Mouse (Mus musculus): ENCODE data around the gene Usp49.

Gene Usp49

DNA sequence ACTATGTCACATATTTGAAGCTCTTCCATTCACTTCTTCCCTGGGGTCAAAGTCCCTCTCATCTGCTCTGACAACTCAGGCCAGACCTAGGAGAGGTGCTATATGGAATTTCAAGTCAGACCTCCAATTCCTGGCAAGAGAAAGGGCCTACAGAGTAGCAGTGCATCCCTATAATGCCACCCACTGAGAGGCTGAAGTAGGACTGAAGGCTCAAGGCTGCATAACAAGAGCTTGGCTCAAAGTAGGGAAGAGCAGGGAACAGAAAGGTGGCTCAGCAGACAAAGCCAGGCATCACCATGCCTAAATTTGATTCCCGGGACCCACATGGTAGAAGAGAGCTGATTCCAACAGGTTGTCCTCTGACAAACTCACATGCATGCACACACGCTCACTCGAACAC is 61.2 kb downstream of the Usp49 start:
- no peak for DNase-seq (ENCODE audit: extremely low read depth, low read depth, low spot score)

DNA sequence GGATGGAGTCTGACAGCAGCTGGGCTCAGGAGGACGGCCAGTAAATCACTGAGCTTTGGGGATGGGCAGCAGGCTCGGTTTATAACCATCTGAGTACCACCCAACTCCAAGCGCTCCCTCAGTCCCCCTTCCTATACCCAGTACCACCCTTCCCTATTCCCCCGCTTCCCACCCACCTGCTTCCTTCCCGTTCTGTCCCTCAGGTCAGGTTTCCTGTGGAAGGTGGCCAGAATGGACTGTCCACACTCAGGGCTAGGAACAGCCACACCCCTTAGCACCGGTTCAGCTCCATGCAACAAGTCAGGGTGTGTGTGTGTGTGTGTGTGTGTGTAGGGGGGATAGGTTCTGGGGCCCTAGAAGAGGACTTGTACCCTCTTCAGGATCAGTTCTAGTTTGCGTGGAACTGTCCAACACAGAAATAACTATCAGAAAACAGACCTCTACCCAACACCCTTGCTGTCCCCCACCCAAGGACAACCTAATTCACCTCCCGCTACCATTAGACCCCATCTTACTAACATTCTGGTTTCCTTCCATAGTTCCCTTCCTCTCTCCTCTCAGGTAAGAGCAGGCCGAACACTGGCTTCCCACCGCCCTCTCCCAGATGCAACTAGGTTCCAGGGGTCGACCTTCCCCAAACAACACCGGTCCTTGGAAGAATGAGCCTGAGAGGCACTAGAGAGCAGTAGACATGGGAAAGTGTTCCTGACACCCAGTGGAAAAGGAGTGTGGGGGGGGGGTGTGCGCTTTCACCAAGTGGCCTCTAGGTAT is 63.4 kb downstream of the Usp49 start:
- DNase-seq (ENCODE audit: extremely low read depth, low read depth, low spot score) = no peak

DNA sequence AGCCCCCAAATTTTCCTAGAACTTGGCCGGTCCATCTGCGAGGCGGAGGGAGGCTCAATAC is 63.8 kb downstream of the Usp49 start, which contains the start of gene Gm21981:
Gene Gm21981, minus strand, starts transcription at position 14 of the 61 bp plus-strand sequence.
- DNase-seq (ENCODE audit: extremely low read depth, low read depth, low spot score) = no peak

DNA sequence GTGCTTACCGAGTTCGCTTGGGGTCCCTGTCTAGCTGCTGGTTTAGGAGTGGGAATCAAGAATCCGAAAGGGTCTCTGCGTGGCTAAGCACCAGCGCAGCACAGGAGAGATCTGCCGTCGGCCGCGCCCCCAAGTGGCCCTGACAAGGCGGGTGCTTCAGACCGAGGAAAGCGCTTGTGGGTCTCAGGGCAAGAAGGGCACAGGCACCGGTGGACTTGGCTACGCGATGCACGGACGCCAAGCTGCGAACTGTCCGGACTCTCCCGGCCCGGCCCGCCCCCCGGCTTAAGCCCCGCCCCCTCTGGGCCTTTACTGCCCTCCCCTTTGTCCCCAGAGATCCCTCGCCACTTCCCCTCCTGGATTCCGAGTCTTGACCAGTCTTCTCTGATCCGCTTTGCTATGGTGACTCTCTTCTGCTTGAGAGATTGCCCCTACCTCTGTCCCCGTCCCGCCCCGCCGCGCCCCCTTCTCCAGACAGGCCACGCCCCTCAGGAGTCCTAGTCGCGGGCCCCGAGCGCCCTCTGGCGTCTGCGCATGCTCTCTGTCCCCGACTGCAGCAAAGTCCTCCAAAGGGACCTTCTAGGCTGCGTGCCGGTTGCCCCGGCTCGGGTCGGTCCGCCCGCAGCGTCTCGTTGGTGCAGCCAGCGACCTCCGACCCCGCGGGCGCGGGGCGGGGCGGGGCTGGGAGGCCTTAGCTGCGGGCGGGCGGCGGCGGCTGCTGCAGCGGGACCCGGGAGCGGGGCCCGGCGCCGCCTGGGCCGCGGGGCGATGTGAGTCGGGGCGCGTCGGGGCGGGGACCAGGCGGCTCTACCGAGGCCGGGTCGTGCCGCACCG is 64.2 kb downstream of the Usp49 start, which contains the start of gene Prickle4:
Gene Prickle4, minus strand, starts transcription at position 234 of the 834 bp plus-strand sequence.
- no peak for DNase-seq (ENCODE audit: extremely low read depth, low read depth, low spot score)

DNA sequence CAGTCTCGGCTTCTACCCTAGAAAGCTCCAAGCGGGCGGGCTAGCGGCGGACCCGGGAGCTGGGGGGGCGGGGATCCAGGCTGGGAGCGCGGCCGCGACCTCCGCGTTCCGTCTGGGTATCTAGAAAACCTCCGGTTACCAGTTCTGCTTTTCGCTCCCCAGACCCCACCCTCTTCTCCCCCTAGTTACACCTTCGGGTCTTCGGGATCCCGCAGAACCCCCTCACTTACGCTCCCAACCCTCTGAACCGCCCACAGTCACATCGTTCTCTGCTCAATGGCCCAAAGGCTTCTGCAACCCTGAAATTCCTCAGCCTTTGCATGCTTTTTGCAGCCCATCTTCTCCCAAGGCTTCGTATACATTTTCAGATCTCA is 64.8 kb downstream of the Usp49 start:
- no peak for DNase-seq (ENCODE audit: extremely low read depth, low read depth, low spot score)

DNA sequence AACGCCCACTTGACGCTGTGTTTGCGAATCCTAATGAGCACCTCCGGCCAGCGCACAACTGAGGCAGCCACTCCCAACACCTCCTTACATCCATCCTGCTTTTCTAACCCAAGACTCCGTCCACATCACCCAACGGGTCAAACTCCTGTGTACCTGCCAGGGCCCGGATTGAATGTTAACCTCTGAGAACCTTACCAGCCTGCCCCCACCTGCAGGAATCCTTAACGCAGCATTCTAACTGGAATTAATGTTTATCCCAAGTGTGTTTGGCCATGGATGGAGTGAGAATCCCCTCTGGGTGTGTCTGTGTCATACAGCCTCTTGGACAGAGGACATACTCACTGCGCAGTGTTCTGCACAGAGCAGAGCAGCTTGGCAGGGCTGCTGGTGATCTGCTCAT is 67.7 kb downstream of the Usp49 start:
- no peak for DNase-seq (ENCODE audit: extremely low read depth, low read depth, low spot score)

DNA sequence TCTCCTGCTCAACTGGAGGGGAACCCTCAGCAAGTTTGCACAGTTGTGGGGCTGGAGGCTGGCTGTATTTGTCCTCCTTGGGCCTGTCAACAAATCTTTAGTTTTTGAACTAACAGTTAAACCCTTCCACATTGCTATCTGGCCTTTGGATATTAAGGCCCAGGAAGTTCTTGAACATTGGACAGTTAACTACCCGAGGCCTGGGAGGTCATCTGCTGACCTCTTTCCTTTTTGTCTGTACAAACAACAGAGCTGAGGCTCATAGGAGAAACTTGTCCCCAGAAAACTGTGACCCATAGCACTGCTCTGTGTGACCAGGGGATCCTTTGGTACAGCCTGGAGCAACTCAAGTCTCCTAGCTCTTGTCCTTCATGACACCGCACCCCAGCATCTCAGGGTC is 68.6 kb downstream of the Usp49 start:
- no peak for DNase-seq (ENCODE audit: extremely low read depth, low read depth, low spot score)

DNA sequence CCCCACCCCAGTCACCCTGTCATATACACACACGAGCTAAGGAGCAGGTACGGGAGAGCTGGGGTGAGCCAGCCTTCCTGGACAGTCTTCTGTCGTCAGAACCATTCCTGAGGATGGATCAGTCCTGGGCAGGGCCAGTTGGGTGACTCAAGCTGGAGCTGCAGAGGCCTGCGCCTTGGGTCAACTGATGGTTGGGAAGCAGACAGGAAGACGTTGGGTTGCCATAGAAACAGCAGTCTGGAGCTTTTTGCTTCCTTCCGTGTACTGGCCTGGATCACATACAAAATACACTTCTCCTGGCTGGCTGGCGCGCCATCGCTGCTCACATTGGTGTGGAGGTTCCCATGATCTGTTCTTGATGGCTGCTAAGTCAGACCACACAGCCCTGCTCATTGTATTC is 71.3 kb downstream of the Usp49 start:
- DNase-seq (ENCODE audit: extremely low read depth, low read depth, low spot score) = no peak

DNA sequence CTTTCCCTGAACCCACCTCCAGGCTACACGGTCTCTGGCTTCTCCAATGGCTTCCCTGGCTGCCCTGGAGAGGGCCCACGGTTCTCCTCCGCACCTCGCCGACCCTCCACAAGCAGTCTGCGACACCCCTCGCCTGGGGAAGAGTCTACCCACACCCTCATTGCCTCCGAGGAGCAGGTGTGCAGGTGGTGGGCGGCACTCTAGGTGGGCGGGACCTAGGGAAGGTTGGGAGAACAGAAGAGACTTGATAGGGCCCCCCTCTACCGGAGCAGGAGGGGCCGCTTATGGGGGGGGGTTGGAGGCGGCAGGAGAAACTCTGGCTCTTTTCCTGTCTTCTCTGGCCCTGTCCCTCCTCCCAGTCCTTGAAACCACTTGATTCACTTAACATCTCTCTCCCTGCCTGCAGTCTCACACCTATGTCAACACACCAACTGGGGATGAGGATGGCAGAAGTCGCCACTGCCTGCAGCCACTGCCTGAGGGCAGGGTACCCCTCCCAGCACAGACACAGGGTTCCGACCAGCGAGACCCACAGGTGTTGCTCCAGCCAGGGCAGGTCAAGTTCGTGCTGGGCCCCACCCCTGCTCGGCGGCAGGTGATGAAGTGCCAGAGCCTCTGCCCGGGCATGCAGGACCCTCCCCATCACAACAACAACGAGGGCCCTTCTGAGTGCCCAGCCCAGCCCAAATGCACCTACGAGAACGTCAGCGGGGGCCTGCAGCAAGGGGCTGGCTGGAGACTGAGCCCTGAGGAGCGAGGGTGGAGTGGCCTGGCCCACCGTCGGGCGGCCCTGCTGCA is 72.3 kb downstream of the Usp49 start:
- DNase-seq (ENCODE audit: extremely low read depth, low read depth, low spot score) = no peak

DNA sequence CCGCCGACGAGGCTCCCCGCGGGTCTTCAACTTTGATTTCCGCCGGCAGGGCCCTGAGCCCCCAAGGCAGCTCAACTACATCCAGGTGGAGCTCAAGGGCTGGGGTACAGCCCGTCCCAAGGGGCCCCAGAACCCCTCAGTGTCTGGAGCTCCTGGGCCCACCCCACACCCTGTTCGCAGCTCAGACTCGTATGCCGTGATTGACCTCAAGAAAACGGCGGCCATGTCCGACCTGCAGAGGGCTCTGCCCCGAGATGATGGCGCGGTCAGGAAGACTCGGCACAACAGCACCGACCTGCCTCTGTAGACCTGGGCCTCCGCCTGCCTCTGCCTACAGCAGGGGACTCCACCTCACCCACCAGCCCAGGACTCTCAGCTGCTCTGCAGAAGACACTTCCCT is 73.1 kb downstream of the Usp49 start:
- DNase-seq (ENCODE audit: extremely low read depth, low read depth, low spot score) = no peak

DNA sequence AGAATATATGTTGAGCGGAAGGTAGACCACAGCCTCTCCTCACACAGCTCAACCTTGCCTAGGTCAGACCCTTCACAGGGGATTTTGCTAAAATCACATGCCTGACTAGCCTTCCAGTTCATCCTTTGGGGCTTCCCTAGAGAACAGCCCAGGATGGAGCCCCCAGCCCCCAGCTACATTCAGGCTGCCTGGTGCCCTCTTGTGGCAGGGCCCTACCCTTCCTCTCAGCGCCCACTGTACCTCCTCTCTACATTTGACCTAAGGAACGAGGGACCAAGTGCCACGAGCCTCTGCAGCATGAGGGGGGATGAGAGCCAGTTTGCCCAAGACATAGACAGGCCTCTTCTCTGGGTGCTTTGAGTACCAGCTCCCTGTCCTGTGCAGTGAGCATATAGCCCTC is 74.2 kb downstream of the Usp49 start:
- no peak for DNase-seq (ENCODE audit: extremely low read depth, low read depth, low spot score)

DNA sequence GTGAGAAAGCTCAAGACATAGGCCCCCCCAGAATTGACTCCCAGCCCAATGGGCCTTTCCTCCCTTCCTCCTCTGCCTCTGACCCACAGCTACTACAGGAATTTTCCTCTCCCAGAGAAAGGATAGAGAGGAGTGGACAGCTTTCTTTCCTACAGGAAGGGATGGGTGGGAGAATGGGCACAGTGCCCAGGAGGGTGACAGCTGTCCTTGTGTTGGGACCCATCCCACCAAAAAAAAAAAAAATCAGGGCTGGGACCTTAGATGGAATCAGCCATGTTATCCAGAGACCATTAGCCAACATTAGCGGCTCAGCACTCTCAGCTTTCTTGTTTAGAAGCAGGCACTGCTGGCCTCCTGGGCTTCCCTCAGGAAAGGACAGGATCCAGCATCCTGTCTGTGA is 75.7 kb downstream of the Usp49 start:
- no peak for DNase-seq (ENCODE audit: extremely low read depth, low read depth, low spot score)

DNA sequence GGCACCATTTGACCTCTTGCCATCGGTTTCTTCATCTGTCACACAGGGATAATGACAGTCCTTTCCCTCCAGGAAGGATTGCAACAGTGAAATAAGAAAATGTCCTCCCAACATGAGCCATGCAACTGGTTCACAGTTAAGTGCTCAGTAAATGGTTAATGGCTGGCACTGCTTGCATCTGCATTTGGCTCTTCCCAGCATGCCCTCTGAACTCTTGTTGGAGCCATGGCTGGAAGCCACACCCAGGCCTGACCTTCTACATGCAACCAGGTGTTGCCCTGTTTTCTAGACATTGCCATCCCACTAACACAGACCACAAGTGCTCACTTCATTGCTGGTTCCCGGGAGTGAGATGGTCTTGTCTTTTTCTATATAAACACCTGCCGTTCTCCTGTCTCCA is 77.5 kb downstream of the Usp49 start:
- peak; percentile 45 for DNase-seq (ENCODE audit: extremely low read depth, low read depth, low spot score)

DNA sequence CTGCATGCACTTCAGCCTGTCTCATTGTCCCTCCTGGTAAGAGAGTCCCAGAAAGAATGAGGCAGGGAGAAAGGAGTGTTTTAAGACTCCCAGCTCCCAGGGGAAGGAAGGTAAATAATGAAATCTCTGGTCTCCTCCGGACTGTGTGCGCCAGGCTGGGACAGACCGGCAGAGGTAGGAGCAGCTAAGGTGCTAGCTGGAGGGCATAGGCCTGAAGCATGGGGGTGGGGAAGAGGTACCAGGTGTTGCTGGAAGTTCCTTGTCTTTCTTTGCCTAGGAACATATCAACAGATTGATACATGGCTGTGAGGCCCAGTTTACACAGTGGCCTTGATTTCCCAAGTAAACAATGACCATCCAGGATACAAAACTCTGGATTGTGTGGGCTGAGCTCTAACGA is 78.5 kb downstream of the Usp49 start:
- no peak for DNase-seq (ENCODE audit: extremely low read depth, low read depth, low spot score)

DNA sequence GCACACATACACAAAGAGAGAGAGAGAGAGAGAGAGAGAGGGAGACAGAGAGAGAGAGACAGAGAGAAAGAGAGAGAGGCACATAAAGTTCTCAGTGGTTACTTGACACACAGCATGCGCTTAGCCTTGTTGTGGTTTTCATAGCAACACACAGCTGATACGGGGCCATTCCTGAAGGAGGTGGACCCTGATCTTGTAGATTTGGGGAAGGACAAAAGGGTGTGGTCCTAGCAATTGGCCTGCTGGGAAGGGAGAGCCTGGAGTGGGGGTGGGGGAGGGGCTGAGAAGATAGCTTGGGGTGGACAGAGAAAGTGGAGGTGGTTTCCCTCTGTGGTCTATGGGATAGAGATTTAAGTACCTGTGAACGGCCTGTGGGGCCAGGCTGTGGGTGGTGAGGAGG is 79.5 kb downstream of the Usp49 start:
- DNase-seq (ENCODE audit: extremely low read depth, low read depth, low spot score) = no peak

DNA sequence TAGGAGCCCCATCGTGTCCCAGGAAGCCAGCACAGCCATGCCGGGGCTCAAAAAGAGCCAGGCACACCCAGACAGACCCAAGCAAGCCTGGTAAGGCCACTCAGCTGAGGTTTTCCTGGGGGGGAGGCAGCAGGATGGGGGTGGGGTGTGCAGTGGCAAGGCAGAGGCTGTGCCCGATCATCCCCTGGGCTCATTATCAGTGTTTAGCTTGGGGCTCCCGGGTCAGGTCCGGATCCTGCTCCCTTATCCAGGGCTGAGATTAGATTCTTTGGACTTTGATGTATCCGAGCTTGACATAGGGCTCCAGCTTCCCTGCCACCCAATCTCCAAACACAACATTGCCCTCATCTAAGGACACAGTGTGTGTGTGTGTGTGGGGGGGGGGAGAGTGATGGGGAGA is 81.4 kb downstream of the Usp49 start:
- DNase-seq (ENCODE audit: extremely low read depth, low read depth, low spot score) = no peak

DNA sequence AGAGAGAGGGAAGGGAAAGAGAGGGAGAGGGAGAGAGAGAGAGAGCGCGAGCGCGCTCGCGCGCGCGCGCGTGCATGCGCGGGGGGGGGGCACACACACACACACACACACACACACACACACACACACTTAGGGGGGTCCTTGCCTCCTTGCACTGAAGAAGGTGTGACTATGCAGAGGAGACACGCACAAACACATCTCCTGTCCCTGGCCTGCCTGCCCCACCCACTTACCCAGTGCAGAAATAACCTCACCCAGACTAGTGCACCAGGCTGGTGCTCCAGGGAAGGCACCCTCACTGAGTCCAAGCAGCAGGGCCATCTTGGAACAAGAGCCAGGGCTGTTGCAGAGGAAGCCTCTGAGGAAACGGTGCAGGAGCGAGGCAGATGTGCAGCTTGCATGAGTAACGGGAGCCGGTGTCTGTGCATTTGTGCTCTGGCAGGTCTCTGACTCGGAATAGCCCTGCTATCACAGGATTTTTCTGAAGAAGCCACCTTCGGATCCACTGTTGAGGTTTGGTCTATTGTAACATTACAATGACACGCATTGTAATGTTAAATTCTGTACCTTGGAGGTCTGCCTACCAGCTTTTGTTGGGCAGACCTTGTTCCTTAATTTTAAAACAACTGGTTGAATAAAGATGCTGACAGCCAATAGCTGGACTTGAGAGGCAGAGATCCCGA is 82.5 kb downstream of the Usp49 start:
- DNase-seq (ENCODE audit: extremely low read depth, low read depth, low spot score) = no peak

DNA sequence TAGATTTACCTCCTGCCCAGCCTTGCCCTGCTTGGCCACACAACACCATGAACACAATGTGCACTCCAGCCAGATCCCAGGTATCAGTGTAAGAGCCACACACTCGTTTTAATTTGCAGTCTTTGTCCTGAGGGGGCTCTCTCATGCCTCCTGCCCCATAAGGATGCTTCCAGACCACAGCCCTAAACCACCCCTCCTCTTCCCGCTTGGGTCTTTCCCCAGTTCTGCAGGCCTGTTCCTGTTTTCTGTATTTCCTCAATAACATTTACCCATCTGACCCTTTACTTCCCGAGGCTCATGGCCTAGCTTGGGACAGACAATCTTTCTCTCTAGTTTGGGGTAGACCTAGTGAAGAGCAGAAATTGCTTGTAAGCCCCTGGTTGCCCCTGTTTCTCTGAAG is 84.5 kb downstream of the Usp49 start:
- DNase-seq (ENCODE audit: extremely low read depth, low read depth, low spot score) = no peak

DNA sequence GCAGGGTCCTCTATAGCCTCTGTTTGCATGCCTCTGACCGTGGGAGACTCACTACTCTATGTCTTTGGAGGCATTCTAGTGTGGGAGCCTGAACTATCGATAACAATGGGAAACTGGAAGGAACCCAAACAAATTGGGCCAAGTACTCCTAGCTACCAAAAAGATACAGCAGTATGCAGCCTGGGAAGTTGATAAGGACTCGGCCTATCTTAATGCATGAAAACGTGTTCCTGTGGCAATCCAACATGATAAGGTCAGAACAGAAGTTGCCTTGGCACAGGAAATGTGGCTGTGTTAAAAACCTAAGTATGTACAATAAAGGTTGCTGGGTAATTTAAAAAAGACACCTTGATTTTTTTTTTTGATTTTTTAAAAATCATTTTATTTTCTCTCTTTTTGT is 90.7 kb downstream of the Usp49 start:
- no peak for DNase-seq (ENCODE audit: extremely low read depth, low read depth, low spot score)

DNA sequence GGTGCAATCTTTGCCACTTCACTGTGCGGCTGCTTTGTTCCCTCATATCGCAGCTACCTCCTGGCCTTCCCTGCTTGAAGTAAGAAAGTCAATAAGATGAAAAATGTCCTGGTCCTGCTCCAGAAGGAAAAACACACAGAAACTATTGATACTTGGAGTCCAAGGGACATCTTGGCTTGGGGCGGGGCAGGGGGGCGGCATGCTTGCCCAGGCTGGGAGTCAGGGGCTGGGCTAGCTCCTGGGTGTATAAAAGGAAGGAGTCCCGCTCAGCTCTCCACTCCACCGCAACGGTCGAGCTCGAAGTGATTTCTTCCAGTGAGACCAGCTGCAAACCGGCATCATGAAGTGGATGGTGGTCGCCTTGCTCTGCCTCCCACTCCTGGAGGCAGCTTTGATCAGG is 96.1 kb downstream of the Usp49 start, which contains the start of gene Pgc:
Gene Pgc, plus strand, starts transcription at position 277 of the 400 bp plus-strand sequence.
- no peak for DNase-seq (ENCODE audit: extremely low read depth, low read depth, low spot score)

Data from fat pad, adult 2 months (tissue).